Mouse (Mus musculus) bone marrow, adult 2 months (tissue): ENCODE measurements around the gene C2.

Experiments
- CTCF ChIP-seq: fragments of 200-500 bp; IDR thresholded peaks from 2 replicates; pipeline ENCODE4 v1.5.1; 2011; ENCODE audit warnings: low read length, control low read depth; ENCODE audit not compliant: control insufficient read depth, insufficient read depth
- POLR2A ChIP-seq: fragments of 200-500 bp; IDR thresholded peaks from 2 replicates; pipeline ENCODE4 v1.6.1; 2011; ENCODE audit warnings: low read depth, mild to moderate bottlenecking, control low read depth, low read length, borderline replicate concordance; ENCODE audit not compliant: control insufficient read depth

DNA sequence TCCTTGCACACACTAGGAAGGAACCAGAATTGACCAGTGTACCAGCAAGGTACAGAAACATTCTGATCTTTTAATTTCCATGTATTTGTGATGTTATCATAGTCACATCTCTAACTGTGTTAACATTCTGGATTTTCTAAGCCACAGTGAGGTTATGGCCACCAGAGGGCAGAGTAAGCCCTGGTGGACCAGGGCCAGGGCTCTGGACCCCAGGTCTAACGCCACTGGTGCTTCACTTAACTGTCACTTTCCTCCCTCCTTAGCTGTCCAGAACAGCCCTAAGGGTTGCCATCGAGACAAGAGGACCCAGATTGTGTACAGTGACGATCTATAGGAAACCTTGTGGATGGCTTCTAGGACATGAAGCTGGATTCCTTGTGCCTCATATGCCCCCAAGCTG is 42.2 kb downstream of the C2 start:
- TF ChIP-seq POLR2A (no peak), CTCF (peak; percentile 81)
